13 mouse cellular contexts compared by ENCODE assay signal in the genomic region with DNA sequence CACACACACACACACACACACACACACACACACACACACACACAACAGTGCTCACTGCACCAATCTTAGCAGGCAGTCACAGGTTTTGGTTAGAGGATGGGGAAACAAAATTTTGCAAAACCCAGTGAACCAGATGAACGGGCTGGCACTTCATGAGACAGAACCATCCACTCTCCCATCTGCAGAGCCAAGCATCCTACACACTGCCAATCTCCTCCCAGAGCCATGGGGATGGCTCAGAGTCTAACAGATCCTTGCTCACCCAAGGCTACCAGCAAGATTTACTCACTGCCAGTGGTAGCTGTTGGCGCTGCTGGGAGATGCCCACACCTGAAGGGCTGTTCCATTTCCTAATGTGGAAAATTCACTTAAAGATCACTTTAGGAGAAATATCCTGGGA.
DNase-seq lines count a peak whose midpoint lies in the region; ATAC-seq and TF ChIP-seq lines count a peak whose summit lies in the region.
"Had no signal": no experiment of that assay in that cellular context is flagged by ENCODE, and none has a peak within 500 bp of the region (broad histone marks: within the 10 kb centered on the region; RNA-seq: fewer than 3 reads in every experiment).

No protein-coding gene starts in this region.

- H3K27me3 ChIP-seq in kidney, embryonic 15.5 days: no peaks in the 10 kb centered on the region
- H3K27me3 ChIP-seq: hindbrain, embryonic 13.5 days; liver, embryonic 12.5 days had no signal

- no peak for TF ChIP-seq CTCF in left cerebral cortex, adult 2 months (IDR thresholded peaks at IDR 0.05)

- H3K4me2 ChIP-seq in kidney, embryonic 15.5 days: no peak overlapping the region
- H3K4me2 ChIP-seq: hindbrain, embryonic 13.5 days; liver, embryonic 12.5 days had no signal

- 89% methylated on average over 2 of the region's 2 CpGs for WGBS in kidney, embryonic 15.5 days

- peak; percentile 27 to 31 for DNase-seq in left cerebral cortex, adult 2 months (ENCODE audit: extremely low spot score in 1 of 2, low spot score in 2 of 2)
- DNase-seq in left cerebral cortex, postnatal 4 days: no peak
- DNase-seq in cerebellum, adult 9-11 months: peak; percentile 61
- peak; percentile 58 to 81 for DNase-seq in layer of hippocampus, adult 18-20 months (ENCODE audit: low spot score in 2 of 2)
- DNase-seq in right cerebral cortex, postnatal 25 days: peak; percentile 54
- DNase-seq in kidney, postnatal 14 days: no peak
- DNase-seq: heart, adult 2 months; thymus, postnatal 14 days had no signal

- H3K9ac ChIP-seq in kidney, embryonic 15.5 days: no peak overlapping the region
- H3K9ac ChIP-seq: hindbrain, embryonic 13.5 days; liver, embryonic 12.5 days had no signal

- H3K4me3 ChIP-seq in left cerebral cortex, adult 2 months: no peak overlapping the region
- H3K4me3 ChIP-seq in kidney, embryonic 15.5 days (replicated peaks): no peak overlapping the region
- H3K4me3 ChIP-seq: heart, adult 2 months; hindbrain, embryonic 13.5 days; liver, embryonic 12.5 days; myocyte had no signal

- intact Hi-C loops in left cerebral cortex, adult 2 months (cut with DNase I): no loop called here
- intact Hi-C loops in left cerebral cortex, postnatal 4 days (cut with DNase I): no loop called here

- no peaks in the 10 kb centered on the region for H3K36me3 ChIP-seq in kidney, embryonic 15.5 days
- H3K36me3 ChIP-seq: hindbrain, embryonic 13.5 days; liver, embryonic 12.5 days had no signal

- no peak for ATAC-seq in kidney, embryonic 15.5 days (replicated peaks; ENCODE audit: low FRiP score)
- ATAC-seq: intestine, embryonic 16.5 days; liver, embryonic 12.5 days had no signal

- H3K9me3 ChIP-seq in kidney, embryonic 15.5 days (replicated peaks): no peaks in the 10 kb centered on the region
- H3K9me3 ChIP-seq: hindbrain, embryonic 13.5 days; liver, embryonic 12.5 days had no signal

- peak overlapping the region; percentile 32; the same call in 1 of the 2 replicates for H3K27ac ChIP-seq in left cerebral cortex, adult 2 months
- H3K27ac ChIP-seq in kidney, embryonic 15.5 days: no peak overlapping the region
- H3K27ac ChIP-seq: heart, adult 2 months; hindbrain, embryonic 13.5 days; liver, embryonic 12.5 days had no signal

- no peaks in the 10 kb centered on the region for H3K4me1 ChIP-seq in kidney, embryonic 15.5 days
- H3K4me1 ChIP-seq: liver, embryonic 12.5 days had no signal

Comparison
In these comparisons a context has a peak if more than half of its experiments do, and no peak if none do; other contexts are left out.
1. DNase-seq: peak in left cerebral cortex, adult 2 months (2 of 2), cerebellum, adult 9-11 months (single experiment), layer of hippocampus, adult 18-20 months (2 of 2) and right cerebral cortex, postnatal 25 days (single experiment); none in left cerebral cortex, postnatal 4 days (single experiment) and kidney, postnatal 14 days (single experiment).